Mouse (Mus musculus) brain, embryonic 18.5 days (tissue): ENCODE data around the gene Vmn1r41.

ENCODE experiments used
- DNase-seq: peaks from one replicate; pipeline ENCODE4 v3.0.0-alpha.2; 2012; ENCODE audit warnings: low read depth, low spot score

Vmn1r41 gene

DNA sequence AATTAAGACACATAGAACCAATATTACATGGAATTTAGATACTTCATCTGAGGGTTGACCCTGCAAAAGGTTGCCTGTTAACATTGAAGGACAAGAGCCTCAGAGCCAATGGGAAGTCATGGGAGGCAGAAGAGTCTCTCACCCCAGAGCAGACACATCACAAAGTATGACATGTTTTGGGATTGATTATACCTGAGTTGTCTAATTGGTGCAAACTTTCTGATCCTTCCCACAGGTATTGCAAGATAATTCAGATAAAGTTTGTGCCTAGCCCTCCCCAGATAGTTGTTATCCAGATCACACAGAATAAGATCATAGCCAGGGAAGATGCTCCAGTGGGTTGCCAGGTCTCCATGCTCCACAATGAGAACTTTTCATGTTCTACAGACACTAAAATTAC is at the start of gene Vmn1r41:
Vmn1r41 (plus strand) TSS at position 301 of the 400 bp plus-strand sequence.
- no peak for DNase-seq

DNA sequence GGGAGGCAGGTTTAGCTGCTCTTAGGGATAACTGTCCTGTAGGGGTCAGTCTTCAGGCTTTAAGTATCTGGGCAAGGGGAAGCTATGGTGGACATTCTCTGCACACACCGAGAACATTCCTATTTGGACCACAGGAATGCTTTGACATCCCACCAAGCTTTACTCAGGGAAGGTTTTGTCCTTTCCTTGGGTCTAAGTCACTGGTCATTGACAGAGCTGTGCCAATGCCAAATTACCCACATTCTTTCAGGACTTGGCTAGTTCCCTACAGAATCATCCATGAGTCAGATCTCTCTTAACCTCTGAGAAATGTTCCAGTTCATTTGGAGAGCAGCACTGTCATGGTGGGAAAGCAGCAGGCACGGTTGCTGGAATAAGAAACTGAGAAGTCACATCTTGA is 33.9 kb upstream of the Vmn1r41 start:
- DNase-seq: no peak

DNA sequence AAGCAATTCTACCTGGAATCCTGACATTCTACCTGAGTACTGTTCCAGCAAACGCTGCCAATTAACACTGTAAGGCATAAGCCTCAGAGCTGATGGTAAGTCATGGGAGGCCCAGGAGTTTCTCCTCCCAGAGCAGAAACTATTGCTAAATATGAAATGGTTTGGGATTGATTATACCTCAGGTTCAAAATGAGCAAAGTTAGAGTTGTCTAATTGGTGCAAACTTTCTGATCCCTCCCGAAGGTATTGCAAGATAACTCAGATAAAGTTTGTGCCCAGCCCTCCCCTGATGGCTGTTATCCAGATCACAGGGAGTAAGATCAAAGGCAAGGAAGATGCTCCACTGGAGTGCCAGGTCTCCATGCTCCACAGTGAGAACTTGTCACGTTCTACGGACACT is 33.3 kb upstream of the Vmn1r41 start, which contains the start of gene Vmn1r40:
Vmn1r40 (plus strand) TSS at position 301 of the 400 bp plus-strand sequence.
- DNase-seq: no peak

DNA sequence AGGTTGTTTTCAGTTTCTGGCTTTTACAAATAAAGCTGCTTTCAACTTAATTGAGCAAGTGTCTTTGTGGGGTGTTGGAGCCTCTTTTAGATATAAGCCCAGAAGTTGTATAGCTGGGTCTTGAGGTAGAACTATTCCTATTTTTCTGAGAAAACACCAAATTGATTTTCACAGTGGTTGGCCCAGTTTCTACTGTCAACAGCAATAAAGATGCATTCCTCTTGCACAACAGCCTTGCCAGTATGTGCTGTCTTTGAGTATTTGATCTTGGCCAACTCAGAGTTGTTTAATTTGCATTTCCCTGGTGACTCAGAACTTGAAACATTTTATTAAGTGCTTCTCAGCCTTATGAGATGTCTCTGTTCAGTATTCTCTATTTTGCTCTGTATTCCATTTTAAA is 22.5 kb upstream of the Vmn1r41 start:
- no peak for DNase-seq

DNA sequence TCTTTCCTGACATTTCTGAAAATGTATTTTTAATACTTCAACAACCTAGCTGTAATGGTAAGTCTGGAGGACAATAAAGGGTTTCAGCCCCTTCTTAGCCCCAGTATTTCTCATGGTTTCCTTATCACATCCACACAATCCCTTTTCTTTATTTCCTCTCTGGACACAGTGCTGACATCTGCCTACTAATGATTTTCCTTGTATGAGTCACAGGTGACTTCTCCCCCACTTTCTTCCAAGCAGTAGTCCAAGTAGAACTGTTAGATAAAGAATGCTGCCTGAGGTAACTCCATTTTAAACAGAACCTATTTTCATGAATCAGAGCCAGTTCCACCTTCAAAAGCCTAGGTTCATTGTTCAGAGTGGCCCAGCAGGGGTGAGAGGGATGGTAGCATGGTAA is 2.2 kb downstream of the Vmn1r41 start:
- DNase-seq: no peak

DNA sequence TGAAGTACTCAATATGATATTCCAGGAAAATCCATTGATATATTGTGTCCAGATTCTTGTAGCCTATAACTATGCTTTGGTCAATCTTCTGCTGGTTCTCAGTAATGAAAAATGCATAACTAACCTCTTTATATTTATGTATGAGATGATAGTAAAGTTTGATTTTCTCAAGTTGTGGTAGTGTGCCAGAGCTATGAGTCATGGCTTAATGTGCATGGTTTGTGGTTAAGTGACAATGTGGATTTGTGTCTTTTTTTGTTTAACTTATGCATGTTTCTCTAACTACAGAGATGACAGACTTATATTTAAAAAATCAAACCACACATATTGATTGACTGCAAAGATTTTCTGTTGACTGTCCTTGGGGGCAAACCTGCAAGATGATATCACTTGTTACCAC is 49.7 kb downstream of the Vmn1r41 start:
- no peak for DNase-seq
